Mouse (Mus musculus) left cerebral cortex, adult 18-20 months (tissue): Measurements from ENCODE around the gene Tctex1d4. TPM values are rescaled to one million over a fixed set of nuclear protein-coding genes. Genes with fewer than 3 reads are reported as not detected.

ENCODE experiments used
- microRNA-seq, 2 experiments: library from miRNA; unstranded; fragments of <30 nt; microRNA quantifications; one replicate each; pipeline ENCODE4 v1.2.0; 2021
- total RNA-seq, 2 experiments: library from RNA; stranded (reverse); gene quantifications; 2 replicates each; pipeline ENCODE4 v1.2.3; 2021

Tctex1d4 gene
- total RNA-seq, 2 experiments from 2014 or later: 0.77 TPM; not detected in 1

Small RNA genes lying within 50 kb of the gene (microRNA-seq; reads per million reads assigned to microRNA genes)
- gene Gm22398: 0 reads per million in 2 experiments

Other genes with a start within 250 kb of the Tctex1d4 start
- 10 to 100 TPM in 1 of 2 experiments, 1 to 10 TPM in 1; 9.6 to 10.9 TPM for gene Zswim5, start 249.4 kb upstream of the Tctex1d4 start, total RNA-seq
- gene Urod, start 132.4 kb upstream of the Tctex1d4 start, total RNA-seq: 10 to 100 TPM; 63.7 to 68.4 TPM
- gene Hectd3, start 131.5 kb upstream of the Tctex1d4 start, total RNA-seq: 10 to 100 TPM; 39.4 to 46.0 TPM
- gene Eif2b3, start 107.4 kb upstream of the Tctex1d4 start, total RNA-seq: 10 to 100 TPM; 18.8 to 20.6 TPM
- 1 to 10 TPM; 1.1 to 2.0 TPM for gene Ptch2, start 30.7 kb upstream of the Tctex1d4 start, total RNA-seq
- gene Btbd19, start 1.1 kb upstream of the Tctex1d4 start, total RNA-seq: 10 to 100 TPM; 13.1 to 14.2 TPM
- gene Plk3, start 7.2 kb downstream of the Tctex1d4 start, total RNA-seq: 10 to 100 TPM; 16.9 to 17.3 TPM
- 100 to 1,000 TPM; 585 to 613 TPM for gene Rps8, start 29.4 kb downstream of the Tctex1d4 start, total RNA-seq
- gene Kif2c, start 55.8 kb downstream of the Tctex1d4 start, total RNA-seq: under 1 TPM in 1 of 2 experiments, not detected in 1; 0.16 TPM
- gene Tmem53, start 125.2 kb downstream of the Tctex1d4 start, total RNA-seq: 1 to 10 TPM; 4.1 to 4.3 TPM
- under 1 TPM; 0.26 to 0.40 TPM for gene Armh1, start 125.3 kb downstream of the Tctex1d4 start, total RNA-seq